Mouse (Mus musculus): ENCODE results near the gene Faap100.

GRCm38 (mm10) chr11:120361295-120361694, 17.3 kb downstream of the Faap100 start, which contains the start of gene Fscn2:
- TF ChIP-seq EP300 (IDR thresholded peaks at IDR 0.05; ENCODE audit: insufficient read depth, low read depth, low read length) (no peak), CTCF (IDR thresholded peaks at IDR 0.05; ENCODE audit: low read depth, low read length) (no peak)

All from ES-Bruce4 (cell line).